Mouse (Mus musculus): ENCODE measurements around the gene A3galt2. TPM values are rescaled to one million over a fixed set of nuclear protein-coding genes. Genes with fewer than 3 reads are reported as not detected.

Gene A3galt2
- polyA plus RNA-seq, 1 experiment from 2014 or later, result not detected

DNA sequence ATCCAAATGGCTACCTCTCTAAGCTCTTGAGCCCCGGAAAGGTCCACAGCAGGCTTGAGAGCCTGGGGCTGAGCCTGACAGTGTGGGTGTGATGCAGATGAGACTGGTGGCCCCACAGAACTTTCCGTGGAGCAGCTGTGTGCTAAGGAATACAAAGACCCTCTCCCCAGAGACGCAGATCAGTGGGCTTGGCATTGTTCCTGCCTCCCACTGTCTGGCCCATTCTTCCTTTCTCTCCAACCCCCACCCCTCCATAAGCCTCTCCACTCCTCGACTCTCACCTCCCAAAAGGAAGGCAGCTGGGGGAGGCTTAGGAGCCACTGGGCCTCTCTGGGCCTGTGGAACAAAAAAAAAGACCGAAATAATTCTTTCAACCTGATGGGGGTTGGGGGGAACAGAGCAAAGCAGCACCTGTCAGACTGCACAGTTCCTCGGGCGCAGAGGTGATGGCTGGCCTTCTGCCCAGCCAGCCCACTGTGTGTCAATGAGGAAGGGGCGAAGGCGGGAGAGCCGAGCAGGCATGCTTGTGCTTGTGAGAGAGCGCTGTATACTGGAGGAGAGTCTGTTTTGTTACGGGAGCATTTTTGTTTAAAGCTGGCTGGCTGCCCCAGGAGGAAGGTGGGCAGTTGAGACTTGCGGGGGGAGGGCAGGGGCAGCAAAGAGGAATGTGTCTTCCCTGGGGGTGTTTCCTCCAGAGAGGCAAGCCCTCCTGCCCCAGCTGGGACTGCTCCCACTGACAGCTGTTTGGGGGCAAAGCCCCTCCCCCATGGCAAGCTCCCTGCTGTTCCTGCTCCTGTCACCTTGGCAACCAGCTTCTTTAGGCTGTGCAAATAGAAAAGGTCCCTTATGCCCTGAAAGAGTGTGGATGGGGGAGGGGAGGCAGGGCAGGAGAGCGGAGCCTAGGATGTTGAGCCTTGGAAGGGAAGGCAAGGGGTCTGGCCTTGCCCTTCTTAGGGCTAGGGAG, 39.6 kb upstream of the A3galt2 start:
- H3K36me3 ChIP-seq, result no peaks in the 10 kb centered on the region
- 24% methylated on average over 14 of the region's 14 CpGs for WGBS
- peak overlapping the region; percentile 1; the same call in 1 of the 2 replicates for H3K4me2 ChIP-seq
- H3K27ac ChIP-seq, result peak overlapping the region; percentile 25; the same call in 1 of the 2 replicates
- ATAC-seq (replicated peaks; ENCODE audit: insufficient number of reproducible peaks, insufficient read depth, low FRiP score, low read depth), result no peak
- H3K27me3 ChIP-seq, result peaks cover 7% of the 10 kb centered on the region
- H3K4me3 ChIP-seq, result no peak overlapping the region
- no peaks in the 10 kb centered on the region for H3K9me3 ChIP-seq (replicated peaks)
- H3K4me1 ChIP-seq (replicated peaks), result peaks cover 47% of the 10 kb centered on the region
- H3K9ac ChIP-seq, result 0 out of 2 replicates have a peak overlapping the region, but pooled peaks have one; percentile 2

DNA sequence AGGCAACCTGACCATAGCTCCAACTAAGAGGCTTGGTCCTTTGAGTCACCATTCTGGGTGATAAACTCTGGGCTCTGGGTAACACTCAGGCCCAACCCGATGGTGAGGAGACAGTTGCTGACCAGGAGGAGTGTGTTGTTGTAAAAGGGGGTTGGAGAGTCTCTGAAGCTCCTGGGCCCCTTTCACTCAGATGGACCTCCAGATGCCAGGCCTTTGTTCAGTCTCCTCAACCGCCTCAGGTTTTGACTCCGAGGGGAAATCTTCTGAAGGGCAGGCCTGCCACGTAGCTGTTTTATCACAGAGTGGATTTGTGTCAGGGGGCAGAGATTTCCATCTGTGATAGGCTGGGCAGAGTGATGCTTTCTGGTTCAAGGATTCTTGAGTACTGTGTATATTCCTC, 38.9 kb upstream of the A3galt2 start:
- H3K27me3 ChIP-seq, result no peaks in the 10 kb centered on the region; the same call in 1 of the 2 replicates
- peaks cover 50% of the 10 kb centered on the region for H3K4me1 ChIP-seq (replicated peaks)
- no peak overlapping the region for H3K9ac ChIP-seq
- ATAC-seq (replicated peaks; ENCODE audit: insufficient number of reproducible peaks, insufficient read depth, low FRiP score, low read depth), result no peak
- no peaks in the 10 kb centered on the region for H3K9me3 ChIP-seq (replicated peaks)
- H3K4me3 ChIP-seq, result no peak overlapping the region
- no peaks in the 10 kb centered on the region for H3K36me3 ChIP-seq
- WGBS, result 41% methylated on average over 4 of the region's 4 CpGs
- no peak overlapping the region for H3K4me2 ChIP-seq
- H3K27ac ChIP-seq, result no peak overlapping the region

DNA sequence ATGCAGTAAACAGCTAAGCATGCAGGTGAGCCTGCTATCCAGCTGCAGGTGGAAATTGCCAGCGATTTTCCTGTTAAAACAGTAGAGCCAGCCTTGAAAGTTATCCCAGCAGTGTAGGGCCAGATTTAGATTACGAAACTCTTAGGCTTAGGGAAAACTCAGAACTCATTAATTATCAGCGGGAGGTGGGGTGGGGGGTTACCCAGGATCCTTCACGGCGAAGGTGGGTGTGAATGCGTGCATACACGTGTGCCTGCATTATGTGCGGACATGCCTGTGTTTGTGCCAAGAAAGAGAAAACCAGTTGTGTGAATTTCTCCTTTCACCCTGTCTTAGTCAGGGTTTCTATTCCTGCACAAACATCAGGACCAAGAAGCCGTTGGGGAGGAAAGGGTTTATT, 38.4 kb upstream of the A3galt2 start:
- Histone ChIP-seq H3K4me3 (no peak overlapping the region), H3K4me2 (no peak overlapping the region), H3K27me3 (no peaks in the 10 kb centered on the region; the same call in 1 of the 2 replicates), H3K36me3 (no peaks in the 10 kb centered on the region), H3K4me1 (replicated peaks) (peaks cover 47% of the 10 kb centered on the region), H3K9ac (no peak overlapping the region), H3K27ac (no peak overlapping the region), H3K9me3 (replicated peaks) (no peaks in the 10 kb centered on the region)
- WGBS, result 78% methylated on average over 9 of the region's 9 CpGs
- ATAC-seq (replicated peaks; ENCODE audit: insufficient number of reproducible peaks, insufficient read depth, low FRiP score, low read depth), result no peak

DNA sequence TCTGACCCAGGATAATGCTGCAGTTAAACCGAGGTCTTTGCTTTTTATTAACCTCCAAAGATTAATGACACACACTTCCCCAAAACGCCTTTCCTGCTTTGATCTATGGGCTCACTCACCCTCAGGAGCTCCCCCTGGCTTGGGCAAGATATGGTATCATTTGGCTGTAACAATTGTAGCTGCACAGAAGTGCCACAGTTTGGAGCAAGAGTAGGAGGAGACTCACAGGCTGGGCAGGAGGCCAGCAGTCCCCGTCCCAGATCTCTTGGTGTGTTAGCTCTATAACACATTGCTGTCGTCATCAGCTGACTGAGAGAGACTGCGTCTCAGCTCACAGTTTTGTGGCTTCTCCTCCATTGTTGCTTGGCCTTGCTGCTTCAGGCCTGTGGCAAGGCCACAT, 35.1 kb upstream of the A3galt2 start:
- H3K4me3 ChIP-seq, result no peak overlapping the region
- H3K36me3 ChIP-seq, result no peaks in the 10 kb centered on the region
- H3K4me2 ChIP-seq, result no peak overlapping the region
- H3K4me1 ChIP-seq (replicated peaks), result peaks cover 47% of the 10 kb centered on the region
- WGBS, result 12% methylated on average over 5 of the region's 5 CpGs
- peak overlapping the region; percentile 41 for H3K27ac ChIP-seq
- H3K9ac ChIP-seq, result no peak overlapping the region
- no peaks in the 10 kb centered on the region for H3K27me3 ChIP-seq
- H3K9me3 ChIP-seq (replicated peaks), result no peaks in the 10 kb centered on the region
- ATAC-seq (replicated peaks; ENCODE audit: insufficient number of reproducible peaks, insufficient read depth, low FRiP score, low read depth), result peak; percentile 39; the same call in 1 of the 2 replicates

DNA sequence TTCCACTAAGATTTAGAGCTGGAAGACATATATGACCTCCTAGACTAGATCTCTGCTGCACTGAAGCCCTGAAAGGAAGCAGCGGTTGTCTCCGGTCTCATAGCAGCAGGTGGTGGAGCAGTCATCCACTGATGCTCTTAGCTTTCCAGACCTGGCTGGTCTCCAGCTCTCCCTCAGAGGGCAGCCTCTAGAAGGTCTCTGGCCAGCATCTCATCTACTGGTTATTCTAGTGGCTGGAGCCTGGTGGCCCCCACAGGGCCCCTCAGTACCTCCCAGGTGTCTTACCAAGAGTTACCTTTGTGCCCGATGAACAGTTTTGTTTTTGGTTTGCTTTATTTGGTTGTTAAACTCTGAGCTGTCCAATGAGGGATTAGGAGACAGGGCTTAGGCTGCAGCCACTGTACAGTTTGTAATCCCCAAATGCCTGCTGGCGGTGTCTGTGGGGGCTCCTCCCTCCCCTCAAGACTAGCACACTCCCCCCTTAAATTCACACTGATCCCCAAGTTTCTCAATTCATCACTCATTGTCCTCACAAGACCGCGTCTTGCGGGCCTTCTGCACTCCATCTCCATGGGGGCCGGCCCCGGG, 34.0 kb upstream of the A3galt2 start:
- WGBS, result 77% methylated on average over 9 of the region's 9 CpGs
- peaks cover 37% of the 10 kb centered on the region for H3K4me1 ChIP-seq (replicated peaks)

DNA sequence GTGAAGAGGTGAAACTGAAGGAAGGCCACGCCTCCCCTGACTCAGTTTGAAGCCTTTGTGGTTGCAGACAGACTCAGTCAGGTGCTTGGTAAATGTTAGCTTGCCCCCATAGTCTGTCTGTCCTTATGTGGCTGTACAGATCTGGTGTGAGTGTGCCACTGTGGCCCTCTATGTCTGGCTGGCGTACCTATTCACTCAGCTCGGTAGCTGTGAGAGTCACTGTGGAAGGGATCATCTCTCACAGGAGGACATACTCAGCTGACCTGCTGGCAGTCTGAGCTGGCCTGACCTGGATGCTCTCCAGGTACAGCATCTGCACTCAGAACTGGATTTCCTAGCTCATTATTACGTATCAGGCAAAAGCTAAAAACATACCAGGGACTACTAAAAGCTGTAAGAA, 33.4 kb upstream of the A3galt2 start:
- no peaks in the 10 kb centered on the region for H3K9me3 ChIP-seq (replicated peaks)
- H3K4me2 ChIP-seq, result no peak overlapping the region
- H3K9ac ChIP-seq, result no peak overlapping the region
- peaks cover 36% of the 10 kb centered on the region for H3K4me1 ChIP-seq (replicated peaks)
- WGBS, result 83% methylated on average over 4 of the region's 4 CpGs
- H3K27me3 ChIP-seq, result no peaks in the 10 kb centered on the region
- H3K27ac ChIP-seq, result no peak overlapping the region
- no peaks in the 10 kb centered on the region for H3K36me3 ChIP-seq
- ATAC-seq (replicated peaks; ENCODE audit: insufficient number of reproducible peaks, insufficient read depth, low FRiP score, low read depth), result no peak
- no peak overlapping the region for H3K4me3 ChIP-seq

More for the DNA sequence above, 34.0 kb upstream of the A3galt2 start:
- Histone ChIP-seq H3K27ac (no peak overlapping the region), H3K27me3 (no peaks in the 10 kb centered on the region), H3K4me3 (no peak overlapping the region), H3K36me3 (no peaks in the 10 kb centered on the region), H3K4me2 (no peak overlapping the region), H3K9me3 (replicated peaks) (no peaks in the 10 kb centered on the region), H3K9ac (no peak overlapping the region)
- ATAC-seq (replicated peaks; ENCODE audit: insufficient number of reproducible peaks, insufficient read depth, low FRiP score, low read depth), result no peak

DNA sequence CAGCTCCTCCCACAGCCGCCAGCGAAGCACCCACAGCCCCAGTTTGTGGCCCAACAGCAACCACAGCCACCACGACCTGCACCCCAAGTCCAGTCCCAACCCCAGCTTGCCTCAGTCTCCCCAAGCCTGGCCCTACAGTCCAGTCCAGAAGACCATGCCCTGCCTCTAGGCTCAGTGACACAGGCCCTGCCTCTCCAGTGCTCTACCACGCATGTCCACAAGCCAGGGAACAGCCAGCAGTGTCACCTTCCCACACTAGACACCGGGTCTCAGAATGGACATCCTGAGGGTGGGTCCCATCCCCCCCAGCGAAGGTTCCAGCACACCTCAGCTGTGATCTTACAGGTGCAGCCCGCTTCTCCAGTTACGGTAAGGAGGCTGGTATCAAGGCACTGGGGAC, 32.2 kb upstream of the A3galt2 start:
- no peak overlapping the region for H3K4me3 ChIP-seq
- H3K4me2 ChIP-seq, result no peak overlapping the region
- no peaks in the 10 kb centered on the region for H3K36me3 ChIP-seq
- H3K27me3 ChIP-seq, result no peaks in the 10 kb centered on the region
- H3K4me1 ChIP-seq (replicated peaks), result peaks cover 39% of the 10 kb centered on the region
- no peak overlapping the region for H3K9ac ChIP-seq
- 91% methylated on average over 8 of the region's 8 CpGs for WGBS
- H3K27ac ChIP-seq, result no peak overlapping the region
- H3K9me3 ChIP-seq (replicated peaks), result no peaks in the 10 kb centered on the region
- ATAC-seq (replicated peaks; ENCODE audit: insufficient number of reproducible peaks, insufficient read depth, low FRiP score, low read depth), result no peak

DNA sequence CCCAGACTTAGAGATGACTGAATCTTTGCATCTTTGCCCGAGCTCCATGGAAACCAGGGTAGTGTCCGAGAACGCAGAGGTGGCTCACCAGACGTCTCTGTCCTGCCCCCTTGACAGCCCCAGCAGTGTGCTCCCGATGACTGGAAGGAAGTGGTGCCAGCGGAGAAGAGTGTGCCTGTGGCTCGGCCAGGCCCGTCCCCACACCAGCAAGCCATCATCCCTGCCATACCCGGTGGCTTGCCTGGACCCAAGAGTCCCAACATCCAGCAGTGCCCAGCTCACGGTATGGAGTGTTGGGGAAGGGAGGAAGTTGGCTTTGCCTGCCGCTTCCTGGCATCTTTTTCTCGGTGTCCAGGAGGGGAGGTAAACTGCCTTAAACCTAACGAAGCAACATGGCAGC, 31.7 kb upstream of the A3galt2 start:
- no peak overlapping the region for H3K4me2 ChIP-seq
- H3K36me3 ChIP-seq, result no peaks in the 10 kb centered on the region
- H3K4me3 ChIP-seq, result no peak overlapping the region
- H3K9me3 ChIP-seq (replicated peaks), result no peaks in the 10 kb centered on the region
- no peaks in the 10 kb centered on the region for H3K27me3 ChIP-seq
- H3K4me1 ChIP-seq (replicated peaks), result peaks cover 40% of the 10 kb centered on the region
- H3K9ac ChIP-seq, result no peak overlapping the region
- H3K27ac ChIP-seq, result 0 out of 2 replicates have a peak overlapping the region, but pooled peaks have one; percentile 53
- 79% methylated on average over 13 of the region's 13 CpGs for WGBS
- ATAC-seq (replicated peaks; ENCODE audit: insufficient number of reproducible peaks, insufficient read depth, low FRiP score, low read depth), result no peak

DNA sequence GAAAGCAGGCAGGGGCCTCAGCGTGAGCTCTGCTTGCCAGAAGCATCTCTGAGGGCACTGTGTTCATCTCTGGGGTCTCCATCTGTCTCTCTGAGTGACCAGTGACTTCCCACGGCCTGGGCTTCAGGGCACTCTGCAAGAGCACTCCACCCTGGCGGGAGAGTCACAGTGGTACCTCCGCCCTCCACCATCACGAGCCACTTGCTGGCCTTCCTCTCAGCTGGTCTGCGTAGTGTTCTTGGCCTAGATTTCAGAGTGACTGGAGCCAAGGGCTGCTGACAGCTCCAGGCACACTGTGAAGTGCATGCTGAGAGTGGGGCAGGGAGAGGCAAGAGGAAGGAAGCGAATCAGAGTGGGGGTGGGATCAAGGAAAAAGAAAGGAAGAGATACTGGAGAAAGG, 31.1 kb upstream of the A3galt2 start:
- H3K27me3 ChIP-seq, result no peaks in the 10 kb centered on the region
- H3K9me3 ChIP-seq (replicated peaks), result no peaks in the 10 kb centered on the region
- no peak; the same call in 1 of the 2 replicates for ATAC-seq (replicated peaks; ENCODE audit: insufficient number of reproducible peaks, insufficient read depth, low FRiP score, low read depth)
- no peak overlapping the region for H3K9ac ChIP-seq
- 37% methylated on average over 7 of the region's 7 CpGs for WGBS
- H3K36me3 ChIP-seq, result no peaks in the 10 kb centered on the region
- H3K4me3 ChIP-seq, result no peak overlapping the region
- H3K4me2 ChIP-seq, result no peak overlapping the region
- H3K4me1 ChIP-seq (replicated peaks), result peaks cover 46% of the 10 kb centered on the region
- peak overlapping the region; percentile 53 for H3K27ac ChIP-seq

DNA sequence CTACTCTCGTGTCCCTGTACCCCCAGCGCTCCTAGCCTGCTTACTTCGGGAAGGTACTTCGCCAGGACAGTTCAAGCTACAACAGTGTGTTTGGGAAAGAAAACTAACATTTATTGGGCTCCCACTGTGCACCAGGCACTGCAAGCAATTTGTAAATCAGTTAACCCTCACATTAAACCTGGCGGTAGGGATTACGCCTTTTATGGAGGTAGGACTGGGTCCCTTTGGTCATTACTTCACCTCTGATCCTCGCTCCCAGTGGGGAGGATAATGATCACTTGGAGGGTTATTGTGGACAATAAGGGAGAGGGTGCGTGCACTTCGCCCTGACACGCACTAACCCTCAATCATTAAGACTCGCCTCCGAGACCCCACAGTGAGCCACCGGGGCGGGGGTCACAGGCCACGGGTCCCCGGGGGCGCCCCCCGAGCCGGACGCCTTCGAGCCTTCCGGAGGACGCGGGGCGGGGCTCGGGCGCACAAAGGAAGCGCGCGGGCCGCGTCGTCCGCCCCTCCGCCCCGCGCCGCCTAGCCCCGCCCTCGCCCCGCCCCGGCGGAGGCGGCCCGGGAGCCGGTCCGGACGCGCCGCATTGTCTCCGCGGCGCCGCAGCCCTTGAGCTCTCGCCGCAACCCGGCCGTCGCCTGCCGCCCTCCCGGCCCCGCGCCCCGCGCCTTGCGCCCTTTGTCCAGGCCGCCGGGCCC, 28.0 kb upstream of the A3galt2 start:
- WGBS, result 4% methylated on average over 43 of the region's 68 CpGs
- no peaks in the 10 kb centered on the region for H3K9me3 ChIP-seq (replicated peaks)
- H3K4me1 ChIP-seq (replicated peaks), result peaks cover 53% of the 10 kb centered on the region
- peak overlapping the region; percentile 100 for H3K9ac ChIP-seq
- no peaks in the 10 kb centered on the region for H3K27me3 ChIP-seq
- peak overlapping the region; percentile 69 for H3K4me2 ChIP-seq
- H3K36me3 ChIP-seq, result no peaks in the 10 kb centered on the region
- peak overlapping the region; percentile 91 for H3K4me3 ChIP-seq
- peak overlapping the region; percentile 96 for H3K27ac ChIP-seq
- peak; percentile 91 for ATAC-seq (replicated peaks; ENCODE audit: insufficient number of reproducible peaks, insufficient read depth, low FRiP score, low read depth)

Measured in heart, embryonic 15.5 days (tissue).